Mouse (Mus musculus) liver, embryonic 16.5 days (tissue): ENCODE data around the gene 2810006K23Rik. TPM values are rescaled to one million over a fixed set of nuclear protein-coding genes. Genes with fewer than 3 reads are reported as not detected.
"Not testable (repeated sequence)": the region's sequence is repeated elsewhere in the genome, so short reads cannot be mapped to it uniquely, and the experiment has no call there.

Experiments
- ATAC-seq: fragments of 200-750 bp; cut with Nextera tagmentation; 2 replicates; pipeline ENCODE4 v1.8.0; 2017; ENCODE audit warnings: low read depth, mild to moderate bottlenecking, moderate number of reproducible peaks, moderate library complexity
- H3K27ac ChIP-seq: fragments of 300-500 bp; sonication (generic); 2 replicates; pipeline ENCODE4 v1.5.1; 2014; ENCODE audit warnings: mild to moderate bottlenecking, low read length
- H3K27me3 ChIP-seq: fragments of 300-500 bp; sonication (generic); 2 replicates; pipeline ENCODE4 v1.6.1; 2014; ENCODE audit warnings: low read depth, low read length, mixed read lengths; ENCODE audit not compliant: control insufficient read depth, insufficient read depth
- H3K36me3 ChIP-seq: fragments of 300-500 bp; sonication (generic); 2 replicates; pipeline ENCODE4 v1.6.1; 2014; ENCODE audit warnings: mild to moderate bottlenecking; ENCODE audit not compliant: control insufficient read depth, insufficient read depth
- H3K4me1 ChIP-seq: fragments of 300-500 bp; sonication (generic); 2 replicates; pipeline ENCODE4 v1.6.1; 2014; ENCODE audit warnings: low read depth, low read length, mixed read lengths; ENCODE audit not compliant: control insufficient read depth
- H3K4me2 ChIP-seq: fragments of 300-500 bp; sonication (generic); 2 replicates; pipeline ENCODE4 v1.6.1; 2014; ENCODE audit warnings: low read depth, low read length, mixed read lengths
- H3K4me3 ChIP-seq: fragments of 300-500 bp; sonication (generic); 2 replicates; pipeline ENCODE4 v1.5.1; 2014; ENCODE audit warnings: low read depth, mild to moderate bottlenecking, low read length
- H3K9ac ChIP-seq: fragments of 300-500 bp; sonication (generic); 2 replicates; pipeline ENCODE4 v1.6.1; 2014; ENCODE audit warnings: low read depth, low read length
- H3K9me3 ChIP-seq: fragments of 300-500 bp; sonication (generic); replicated peaks from 2 replicates; pipeline ENCODE4 v1.6.1; 2016; ENCODE audit warnings: low read length; ENCODE audit not compliant: control insufficient read depth
- WGBS: fragments of 180-500 bp; shearing (Covaris S2); extraction: QIAGEN DNeasy Blood & Tissue Kit; methylation state at CpG from one replicate; pipeline ENCODE4 v1.1.7; 2014; ENCODE audit not compliant: insufficient replicate concordance; 5-methylcytosine and 5-hydroxymethylcytosine counted together
- polyA plus RNA-seq: library from polyadenylated mRNA; unstranded; fragments of >200 nt; fragmentation: Nextera tagmentation; extraction: Ambion mirVana; gene quantifications from 2 replicates; pipeline ENCODE4 v1.2.1, GENCODE M21; 2015

Gene 2810006K23Rik
- polyA plus RNA-seq: 5.7 and 5.9 TPM in 2 replicates

DNA sequence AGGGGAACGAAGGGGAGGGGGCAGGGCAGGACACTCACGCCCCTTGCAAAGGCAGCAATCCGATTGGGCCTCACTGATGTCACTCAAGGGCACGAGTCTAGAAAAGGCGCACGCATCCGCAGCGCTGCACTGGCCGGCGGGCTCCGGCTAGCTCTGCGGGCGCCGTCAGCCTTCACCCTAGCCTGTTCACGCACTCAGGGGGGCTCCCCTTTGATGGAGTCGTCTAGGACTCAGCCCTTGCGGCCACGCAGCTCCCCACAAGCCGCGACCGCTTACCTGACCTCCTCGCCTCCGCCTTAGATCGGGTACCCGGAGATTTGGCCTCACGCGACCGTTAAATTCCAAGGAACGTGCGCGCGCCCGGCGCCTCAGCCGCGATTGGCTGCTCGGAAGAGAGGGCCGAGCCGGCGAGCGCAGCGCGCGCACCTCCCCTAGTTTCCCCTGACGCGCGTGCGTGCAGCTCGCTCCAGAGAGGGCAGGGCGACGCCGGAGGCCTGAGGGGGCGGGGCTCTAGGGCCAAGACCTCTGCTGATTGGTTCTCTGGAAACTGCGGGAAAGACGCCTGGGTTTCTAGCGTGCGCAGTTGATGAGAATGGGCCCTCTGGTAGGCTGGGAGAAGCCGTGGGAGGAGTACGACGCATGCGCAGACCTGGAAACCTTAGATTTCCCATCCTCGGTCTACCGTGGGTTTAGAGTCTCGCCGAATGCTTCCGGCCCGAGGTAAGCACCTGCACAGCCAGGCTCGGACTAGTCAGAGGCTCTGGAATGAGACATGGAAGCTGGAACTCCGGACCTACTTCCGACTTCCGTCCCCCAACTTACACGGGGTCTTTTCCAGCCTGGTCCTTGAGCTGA lies at the start of gene 2810006K23Rik, which contains the start of gene Mphosph9:
Gene 2810006K23Rik, plus strand, starts transcription at position 580 of the 855 bp plus-strand sequence.
Gene Mphosph9, minus strand, starts transcription at position 463 of the 855 bp plus-strand sequence.
- peak within 1 kb of the TSS; percentile 96 for H3K27ac ChIP-seq
- ATAC-seq: peak; percentile 96
- H3K4me3 ChIP-seq: peak within 1 kb of the TSS; percentile 84
- H3K9ac ChIP-seq: peak within 1 kb of the TSS; percentile 89
- H3K4me1 ChIP-seq: peaks cover 20% of the 10 kb centered on the region
- WGBS: under 1% methylated on average over 72 of the region's 72 CpGs
- H3K27me3 ChIP-seq: no peaks in the 10 kb centered on the region
- H3K36me3 ChIP-seq: no peaks in the 10 kb centered on the region
- peak within 1 kb of the TSS; percentile 97 for H3K4me2 ChIP-seq
- no peaks in the 10 kb centered on the region for H3K9me3 ChIP-seq

- ATAC-seq: no peak
- Histone ChIP-seq H3K4me2 (no peak overlapping the region), H3K4me3 (no peak overlapping the region), H3K27me3 (no peaks in the 10 kb centered on the region), H3K9ac (no peak overlapping the region), H3K4me1 (no peaks in the 10 kb centered on the region; the same call in 1 of the 2 replicates), H3K9me3 (no peaks in the 10 kb centered on the region), H3K27ac (no peak overlapping the region), H3K36me3 (peaks cover 5% of the 10 kb centered on the region)
- WGBS: 69% methylated on average over 2 of the region's 2 CpGs
Measured at GRCm38 (mm10) chr5:124282854-124283253, 45.0 kb upstream of the 2810006K23Rik start.

DNA sequence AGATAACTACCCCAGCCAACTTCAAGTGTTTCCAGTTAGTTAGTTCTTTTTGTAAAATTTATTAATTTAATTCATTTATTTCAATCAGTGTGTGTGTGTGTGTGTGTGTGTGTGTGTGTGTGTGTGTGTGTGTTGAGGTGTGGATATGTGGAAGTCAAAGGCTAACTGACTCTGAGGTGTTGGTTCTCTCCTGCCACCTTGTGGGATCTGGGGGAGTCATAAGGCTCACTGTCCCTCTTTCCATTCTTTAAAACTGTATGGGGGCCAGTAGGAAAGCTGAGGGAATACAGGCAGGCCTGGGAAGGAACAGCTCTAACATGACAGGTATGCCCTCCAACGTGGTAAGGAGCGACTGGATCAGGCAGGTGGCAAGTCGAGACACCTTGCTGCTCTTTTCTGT lies 43.6 kb upstream of the 2810006K23Rik start:
- H3K27me3 ChIP-seq: no peaks in the 10 kb centered on the region
- no peak for ATAC-seq
- H3K9ac ChIP-seq: no peak overlapping the region
- no peak overlapping the region for H3K4me3 ChIP-seq
- H3K27ac ChIP-seq: no peak overlapping the region
- 61% methylated on average over 3 of the region's 3 CpGs for WGBS
- no peaks in the 10 kb centered on the region for H3K9me3 ChIP-seq
- no peaks in the 10 kb centered on the region; the same call in 1 of the 2 replicates for H3K4me1 ChIP-seq
- H3K4me2 ChIP-seq: no peak overlapping the region
- H3K36me3 ChIP-seq: peaks cover 8% of the 10 kb centered on the region

- Histone ChIP-seq H3K4me2 (no peak overlapping the region), H3K36me3 (peaks cover 17% of the 10 kb centered on the region), H3K9ac (no peak overlapping the region), H3K27ac (no peak overlapping the region), H3K27me3 (no peaks in the 10 kb centered on the region), H3K4me1 (no peaks in the 10 kb centered on the region; the same call in 1 of the 2 replicates), H3K9me3 (no peaks in the 10 kb centered on the region), H3K4me3 (no peak overlapping the region)
- no peak for ATAC-seq
- WGBS: 87% methylated on average over 6 of the region's 6 CpGs
Measured at GRCm38 (mm10) chr5:124287616-124288247, 40.2 kb upstream of the 2810006K23Rik start.

DNA sequence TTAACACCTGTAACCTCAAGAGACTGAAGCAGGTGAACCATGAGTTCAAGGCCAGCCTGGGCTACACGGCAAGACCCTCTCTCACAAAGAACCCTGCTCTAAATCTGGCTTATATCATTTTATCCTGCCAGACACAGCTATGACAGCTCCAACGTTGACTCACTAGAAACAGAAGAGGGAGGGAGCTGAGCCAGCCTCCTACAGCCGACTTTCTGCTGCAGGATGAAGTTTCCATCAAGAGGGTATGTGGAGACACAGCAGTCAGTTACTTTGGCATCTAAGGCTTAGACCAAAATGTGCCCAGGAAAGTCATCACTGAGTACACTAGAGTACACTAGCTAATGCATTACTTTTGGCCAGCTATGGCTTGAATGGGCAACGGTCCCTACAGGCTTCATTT lies 37.7 kb upstream of the 2810006K23Rik start:
- no peak overlapping the region for H3K4me3 ChIP-seq
- no peak overlapping the region for H3K4me2 ChIP-seq
- H3K4me1 ChIP-seq: no peaks in the 10 kb centered on the region
- no peak overlapping the region for H3K27ac ChIP-seq
- WGBS: 88% methylated on average over 4 of the region's 4 CpGs
- no peak overlapping the region for H3K9ac ChIP-seq
- ATAC-seq: no peak
- peaks cover 17% of the 10 kb centered on the region for H3K36me3 ChIP-seq
- H3K9me3 ChIP-seq: no peaks in the 10 kb centered on the region
- H3K27me3 ChIP-seq: no peaks in the 10 kb centered on the region

DNA sequence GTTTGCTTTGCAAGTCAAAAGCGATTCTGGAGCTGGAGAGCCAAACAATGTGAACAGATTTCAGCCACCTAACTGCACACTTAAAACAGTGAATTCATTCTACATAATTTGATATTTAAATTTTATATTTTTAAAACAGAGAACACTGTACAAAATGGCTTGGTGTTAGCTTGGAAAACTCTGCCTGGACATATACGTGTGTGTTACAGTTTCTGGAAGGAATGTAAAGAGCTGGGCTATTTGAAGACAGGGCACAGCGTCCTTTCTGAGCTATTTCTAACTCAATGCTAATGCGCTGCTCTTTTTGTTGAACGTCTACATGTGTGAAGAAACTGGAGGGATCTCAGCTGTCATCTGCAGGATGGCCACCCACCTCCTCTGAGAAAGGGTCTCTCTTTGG lies 33.9 kb upstream of the 2810006K23Rik start:
- Histone ChIP-seq H3K36me3 (peaks cover 22% of the 10 kb centered on the region), H3K4me1 (no peaks in the 10 kb centered on the region), H3K9me3 (no peaks in the 10 kb centered on the region), H3K27ac (no peak overlapping the region), H3K9ac (no peak overlapping the region), H3K27me3 (no peaks in the 10 kb centered on the region), H3K4me2 (no peak overlapping the region), H3K4me3 (no peak overlapping the region)
- ATAC-seq: no peak
- WGBS: 80% methylated on average over 5 of the region's 5 CpGs

DNA sequence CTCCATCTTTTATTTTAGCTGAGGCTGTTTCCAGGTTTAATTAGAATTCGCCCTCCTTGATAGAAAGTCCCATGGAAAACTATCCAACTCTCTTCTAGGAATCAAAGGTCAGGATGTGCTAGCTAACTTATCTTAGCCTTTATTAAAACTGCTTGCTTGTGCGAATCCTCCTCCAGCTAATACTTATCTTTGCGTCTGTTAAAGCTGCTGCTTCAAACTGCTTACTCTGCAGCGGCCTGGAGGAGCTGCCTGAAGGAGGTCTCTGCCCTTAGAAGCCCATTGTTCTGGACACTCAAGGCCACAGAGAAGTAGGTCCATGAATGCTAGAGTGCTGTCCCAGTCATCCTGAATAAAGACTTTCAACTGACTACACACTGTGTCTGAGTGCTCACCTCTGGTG lies 31.4 kb upstream of the 2810006K23Rik start:
- no peaks in the 10 kb centered on the region for H3K27me3 ChIP-seq
- 77% methylated on average over 4 of the region's 4 CpGs for WGBS
- no peak overlapping the region for H3K4me2 ChIP-seq
- H3K4me1 ChIP-seq: no peaks in the 10 kb centered on the region
- no peaks in the 10 kb centered on the region for H3K9me3 ChIP-seq
- no peak overlapping the region for H3K27ac ChIP-seq
- peaks cover 13% of the 10 kb centered on the region for H3K36me3 ChIP-seq
- no peak overlapping the region for H3K4me3 ChIP-seq
- no peak overlapping the region for H3K9ac ChIP-seq
- no peak for ATAC-seq

GRCm38 (mm10) chr5:124299307-124299706 lies 28.6 kb upstream of the 2810006K23Rik start:
- not testable (repeated sequence) for H3K27ac ChIP-seq, ATAC-seq, H3K4me2 ChIP-seq, H3K9me3 ChIP-seq, H3K4me1 ChIP-seq, H3K9ac ChIP-seq, H3K27me3 ChIP-seq, H3K4me3 ChIP-seq
- 53% methylated on average over 3 of the region's 4 CpGs for WGBS
- H3K36me3 ChIP-seq: peaks cover 15% of the 10 kb centered on the region

- Histone ChIP-seq H3K4me3 (no peak overlapping the region), H3K4me1 (no peaks in the 10 kb centered on the region), H3K27ac (no peak overlapping the region), H3K27me3 (no peaks in the 10 kb centered on the region), H3K9me3 (no peaks in the 10 kb centered on the region), H3K9ac (no peak overlapping the region), H3K4me2 (no peak overlapping the region), H3K36me3 (peaks cover 15% of the 10 kb centered on the region)
- 65% methylated on average over 4 of the region's 4 CpGs for WGBS
- no peak for ATAC-seq
Measured at GRCm38 (mm10) chr5:124300132-124300531, 27.8 kb upstream of the 2810006K23Rik start.
